Mouse (Mus musculus) liver, postnatal 0 days (tissue): ENCODE results near the gene Zfp512. TPM values are rescaled to one million over a fixed set of nuclear protein-coding genes. Genes with fewer than 3 reads are reported as not detected.
A peak's percentile ranks its signal among the peaks of the same experiment; 100 is the strongest.
"Not testable (repeated sequence)": the region's sequence is repeated elsewhere in the genome, so short reads cannot be mapped to it uniquely, and the experiment has no call there.

Experiments
- ATAC-seq: fragments of 200-750 bp; cut with Nextera tagmentation; 2 replicates; pipeline ENCODE4 v1.8.0; 2017; ENCODE audit warnings: mild to moderate bottlenecking, moderate library complexity
- DNase-seq: peaks from one replicate; pipeline ENCODE4 v3.0.0-alpha.2; 2016
- H3K27ac ChIP-seq: fragments of 300-500 bp; sonication (generic); 2 replicates; pipeline ENCODE4 v1.5.1; 2014; ENCODE audit warnings: antibody characterized with exemption, moderate library complexity, mild to moderate bottlenecking, low read depth
- H3K27me3 ChIP-seq: fragments of 300-500 bp; sonication (generic); 2 replicates; pipeline ENCODE4 v1.6.1; 2014; ENCODE audit warnings: low read length, control low read depth, mixed read lengths; ENCODE audit not compliant: insufficient read depth
- H3K36me3 ChIP-seq: fragments of 300-500 bp; sonication (generic); replicated peaks from 2 replicates; pipeline ENCODE4 v1.6.1; 2014; ENCODE audit warnings: mild to moderate bottlenecking, control low read depth, low read length, moderate library complexity, mixed read lengths; ENCODE audit not compliant: insufficient read depth
- H3K4me1 ChIP-seq: fragments of 300-500 bp; sonication (generic); 2 replicates; pipeline ENCODE4 v1.6.1; 2014; ENCODE audit warnings: antibody characterized with exemption, mild to moderate bottlenecking, control low read depth; ENCODE audit not compliant: insufficient read depth
- H3K4me2 ChIP-seq: fragments of 300-500 bp; sonication (generic); 2 replicates; pipeline ENCODE4 v1.6.1; 2014; ENCODE audit warnings: low read depth, mild to moderate bottlenecking, low read length, moderate library complexity, mixed read lengths
- H3K4me3 ChIP-seq: fragments of 300-500 bp; sonication (generic); 2 replicates; pipeline ENCODE4 v1.5.1; 2014; ENCODE audit warnings: low read depth, low read length
- H3K9ac ChIP-seq: fragments of 300-500 bp; sonication (generic); replicated peaks from 2 replicates; pipeline ENCODE4 v1.6.1; 2014; ENCODE audit warnings: mild to moderate bottlenecking, moderate library complexity
- H3K9me3 ChIP-seq: fragments of 300-500 bp; sonication (generic); 2 replicates; pipeline ENCODE4 v1.6.1; 2016; ENCODE audit warnings: mild to moderate bottlenecking, control low read depth, low read length, mixed read lengths
- CTCF ChIP-seq: sonication (generic); IDR thresholded peaks from 2 replicates; pipeline ENCODE4 v1.5.1; 2016; ENCODE audit warnings: antibody characterized with exemption, low read depth
- EP300 ChIP-seq: IDR thresholded peaks from 2 replicates; pipeline ENCODE4 v1.6.1; 2016; ENCODE audit warnings: antibody characterized with exemption, low read depth, mild to moderate bottlenecking
- WGBS: fragments of 180-500 bp; shearing (Covaris S2); extraction: QIAGEN DNeasy Blood & Tissue Kit; methylation state at CpG from one replicate; pipeline ENCODE4 v1.1.7; 2014; ENCODE audit not compliant: insufficient replicate concordance; 5-methylcytosine and 5-hydroxymethylcytosine counted together
- polyA plus RNA-seq: library from polyadenylated mRNA; unstranded; fragments of >200 nt; fragmentation: Nextera tagmentation; extraction: Ambion mirVana; gene quantifications from 2 replicates; pipeline ENCODE4 v1.2.1, GENCODE M21; 2015

Zfp512 gene
- 6.3 and 7.6 TPM in 2 replicates for polyA plus RNA-seq

DNA sequence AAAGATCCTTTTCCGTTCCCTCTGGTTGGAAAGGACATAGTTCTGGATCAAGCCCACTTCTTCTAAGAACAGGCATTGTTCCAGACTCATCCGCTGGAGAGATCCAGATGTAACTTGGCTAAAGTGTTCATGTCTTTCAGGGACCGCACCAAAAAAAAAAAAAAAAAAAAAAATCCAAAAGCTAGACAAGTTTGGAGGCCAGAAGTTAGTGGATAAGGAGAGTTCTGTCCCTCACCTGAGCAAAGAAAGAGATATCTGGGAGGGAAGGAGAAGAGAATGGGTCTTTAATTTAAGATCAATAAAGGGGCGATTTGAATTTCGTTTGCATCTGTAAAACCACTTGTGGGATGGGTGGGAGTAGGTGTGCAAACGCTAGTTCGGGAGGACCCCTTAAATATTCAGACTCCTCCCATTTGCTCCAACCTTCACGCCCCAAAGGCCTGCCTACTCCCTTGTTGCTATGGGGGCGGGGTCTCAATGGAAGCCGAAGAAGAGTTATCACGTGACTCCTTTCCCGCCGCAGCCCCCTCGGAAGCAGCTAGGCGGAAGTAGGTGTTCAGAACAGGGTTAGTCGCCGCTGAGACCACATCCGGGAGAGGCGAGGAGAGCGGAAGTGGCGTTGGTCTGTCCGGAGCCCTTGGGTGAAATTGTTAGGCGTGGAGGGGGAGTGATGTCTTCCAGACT lies at the start of gene Zfp512:
Gene Zfp512, plus strand, starts transcription at position 554 of the 684 bp plus-strand sequence.
- Histone ChIP-seq H3K36me3 (no peaks in the 10 kb centered on the region), H3K4me1 (peaks cover 18% of the 10 kb centered on the region), H3K27me3 (no peaks in the 10 kb centered on the region), H3K9me3 (no peaks in the 10 kb centered on the region), H3K27ac (peak within 1 kb of the TSS; percentile 31), H3K4me3 (peak within 1 kb of the TSS; percentile 60), H3K4me2 (peak within 1 kb of the TSS; percentile 77), H3K9ac (peak within 1 kb of the TSS; percentile 69)
- 0 out of 2 replicates have a peak, but pooled peaks have one; percentile 6 for TF ChIP-seq CTCF
- TF ChIP-seq EP300 = peak; percentile 42; the same call in 1 of the 2 replicates
- WGBS = 8% methylated on average over 23 of the region's 23 CpGs
- peak; percentile 93 for DNase-seq
- peak; percentile 98 for ATAC-seq

DNA sequence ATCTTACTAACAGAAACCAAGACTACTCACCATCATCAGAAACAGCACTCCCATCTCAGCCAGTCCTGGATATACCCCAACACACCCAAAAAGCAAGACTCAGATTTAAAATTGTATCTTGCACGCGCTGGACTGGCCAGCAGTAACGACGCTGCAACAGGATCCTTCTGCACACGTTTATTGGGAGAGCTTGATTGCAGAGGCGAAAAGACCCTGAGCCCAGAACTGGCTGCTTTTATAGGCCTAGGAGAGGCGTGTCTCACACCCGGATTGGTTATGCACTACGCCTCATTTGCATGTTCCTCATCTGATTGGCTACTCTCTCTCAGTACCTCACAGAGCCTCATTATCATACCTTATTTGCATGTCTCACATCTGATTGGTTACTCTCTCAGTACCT lies 17.5 kb upstream of the Zfp512 start:
- not testable (repeated sequence) for H3K9ac ChIP-seq, H3K27ac ChIP-seq, H3K9me3 ChIP-seq, H3K4me1 ChIP-seq, ATAC-seq, H3K27me3 ChIP-seq, H3K36me3 ChIP-seq, H3K4me3 ChIP-seq, H3K4me2 ChIP-seq, DNase-seq
- WGBS = 88% methylated on average over 9 of the region's 9 CpGs

- H3K9me3 ChIP-seq = no peaks in the 10 kb centered on the region
- no peak overlapping the region for H3K4me3 ChIP-seq
- ATAC-seq (no peak), DNase-seq (no peak)
- H3K4me2 ChIP-seq = peak overlapping the region; percentile 77; the same call in 1 of the 2 replicates
- no peaks in the 10 kb centered on the region for H3K36me3 ChIP-seq
- no peak overlapping the region for H3K9ac ChIP-seq
- peaks cover 18% of the 10 kb centered on the region for H3K4me1 ChIP-seq
- no peak for TF ChIP-seq EP300
- no peak for TF ChIP-seq CTCF
- H3K27ac ChIP-seq = peak overlapping the region; percentile 18
- WGBS = 42% methylated on average over 2 of the region's 2 CpGs
- H3K27me3 ChIP-seq = no peaks in the 10 kb centered on the region
Observed at GRCm38 (mm10) chr5:31451336-31451735, 895 bp upstream of the Zfp512 start.

DNA sequence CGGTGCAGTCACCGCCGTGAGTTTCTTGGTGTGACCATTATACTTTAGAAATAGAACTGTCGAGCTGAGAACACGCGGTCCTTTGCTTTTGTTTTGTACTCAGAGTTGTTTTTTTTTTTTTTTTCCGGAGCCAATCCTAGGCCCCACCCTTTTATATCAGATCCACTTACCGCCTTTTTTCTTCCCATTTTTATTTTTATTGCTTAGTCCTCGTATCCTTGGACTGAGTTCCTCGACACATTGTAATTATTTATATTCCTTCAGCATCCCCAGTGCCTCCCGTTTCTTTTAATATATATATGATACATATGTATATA lies 289 bp downstream of the Zfp512 start:
- Histone ChIP-seq H3K27ac (peak overlapping the region; percentile 31; the same call in 1 of the 2 replicates), H3K9ac (peak overlapping the region; percentile 69), H3K4me2 (peak overlapping the region; percentile 77), H3K4me3 (peak overlapping the region; percentile 60), H3K36me3 (no peaks in the 10 kb centered on the region), H3K4me1 (peaks cover 18% of the 10 kb centered on the region), H3K9me3 (no peaks in the 10 kb centered on the region), H3K27me3 (no peaks in the 10 kb centered on the region)
- under 1% methylated on average over 11 of the region's 11 CpGs for WGBS
- DNase-seq (no peak), ATAC-seq (peak; percentile 50)
- no peak for TF ChIP-seq CTCF
- TF ChIP-seq EP300 = no peak

GRCm38 (mm10) chr5:31452886-31453410 lies 717 bp downstream of the Zfp512 start:
- H3K9me3 ChIP-seq = no peaks in the 10 kb centered on the region
- peak overlapping the region; percentile 69 for H3K9ac ChIP-seq
- H3K27ac ChIP-seq = peak overlapping the region; percentile 31; the same call in 1 of the 2 replicates
- H3K27me3 ChIP-seq = no peaks in the 10 kb centered on the region
- no peak for TF ChIP-seq EP300
- no peak for TF ChIP-seq CTCF
- no peaks in the 10 kb centered on the region for H3K36me3 ChIP-seq
- DNase-seq (no peak), ATAC-seq (no peak)
- peak overlapping the region; percentile 60 for H3K4me3 ChIP-seq
- 9% methylated on average over 7 of the region's 7 CpGs for WGBS
- H3K4me1 ChIP-seq = peaks cover 18% of the 10 kb centered on the region
- peak overlapping the region; percentile 77 for H3K4me2 ChIP-seq

DNA sequence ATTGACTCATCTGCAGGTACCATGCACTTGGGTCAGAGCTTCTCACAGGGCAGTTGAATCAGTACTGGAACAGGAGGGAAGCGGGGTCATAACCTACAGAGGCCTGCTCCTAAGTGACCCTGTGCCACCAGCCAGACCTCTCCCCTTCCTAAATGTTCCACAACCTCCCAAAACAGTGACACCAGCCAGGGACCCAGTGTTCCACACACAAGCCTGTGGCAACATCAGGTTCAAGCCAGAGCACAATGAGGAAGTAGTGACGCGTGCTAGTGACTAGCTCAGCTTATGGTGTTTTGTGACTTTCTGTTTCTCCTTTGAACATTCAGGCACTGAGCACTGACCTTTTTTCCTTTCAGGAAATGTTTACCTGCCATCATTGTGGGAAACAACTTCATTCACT lies 15.6 kb downstream of the Zfp512 start:
- Histone ChIP-seq H3K27ac (peak overlapping the region; percentile 48; the same call in 1 of the 2 replicates), H3K9ac (no peak overlapping the region), H3K9me3 (no peaks in the 10 kb centered on the region), H3K36me3 (peaks cover 36% of the 10 kb centered on the region), H3K4me1 (no peaks in the 10 kb centered on the region; the same call in 1 of the 2 replicates), H3K27me3 (no peaks in the 10 kb centered on the region), H3K4me2 (no peak overlapping the region), H3K4me3 (no peak overlapping the region)
- DNase-seq (peak; percentile 25), ATAC-seq (peak; percentile 69)
- no peak for TF ChIP-seq CTCF
- TF ChIP-seq EP300 = no peak; the same call in 1 of the 2 replicates
- 66% methylated on average over 3 of the region's 3 CpGs for WGBS
